Mouse (Mus musculus) cortical plate, adult 2 months (tissue): Measurements from ENCODE around the gene Gramd4. TPM values are rescaled to one million over a fixed set of nuclear protein-coding genes. Genes with fewer than 3 reads are reported as not detected.

ENCODE experiments used
- H3K27ac ChIP-seq: fragments of 200-500 bp; 2 replicates; pipeline ENCODE4 v1.5.1; 2012; ENCODE audit warnings: low read length, control low read depth, inconsistent platforms; ENCODE audit not compliant: insufficient read depth
- H3K4me1 ChIP-seq: fragments of 200-500 bp; 2 replicates; pipeline ENCODE4 v1.6.1; 2011; ENCODE audit warnings: low read length; ENCODE audit not compliant: control insufficient read depth, insufficient read depth
- H3K4me3 ChIP-seq: fragments of 200-500 bp; 2 replicates; pipeline ENCODE4 v1.5.1; 2011; ENCODE audit warnings: mild to moderate bottlenecking, low read length, control low read depth; ENCODE audit not compliant: insufficient read depth
- CTCF ChIP-seq: fragments of 200-500 bp; IDR thresholded peaks from 2 replicates; pipeline ENCODE4 v1.5.1; 2011; ENCODE audit warnings: mild to moderate bottlenecking, control low read depth, low read length; ENCODE audit not compliant: insufficient read depth; ENCODE audit errors: extremely low read depth
- POLR2A ChIP-seq: fragments of 200-500 bp; IDR thresholded peaks from 2 replicates; pipeline ENCODE4 v1.6.1; 2011; ENCODE audit warnings: mild to moderate bottlenecking, low read length, control low read depth; ENCODE audit not compliant: insufficient read depth; ENCODE audit errors: extremely low read depth
- polyA plus RNA-seq: library from polyadenylated mRNA; depleted of rRNA; stranded (reverse); fragments of >200 nt; gene quantifications from 2 replicates; pipeline ENCODE4 v1.2.3, GENCODE M21; 2012

Gramd4 gene
- polyA plus RNA-seq, 1 experiment, result 32.6 TPM

GRCm38 (mm10) chr15:86067581-86067910, 10.1 kb downstream of the Gramd4 start:
- no peak for TF ChIP-seq CTCF
- no peak for TF ChIP-seq POLR2A
- H3K4me1 ChIP-seq, result peaks cover 29% of the 10 kb centered on the region
- H3K27ac ChIP-seq, result no peak overlapping the region
- H3K4me3 ChIP-seq, result no peak overlapping the region

GRCm38 (mm10) chr15:86067941-86068495, 10.5 kb downstream of the Gramd4 start:
- Histone ChIP-seq H3K27ac (no peak overlapping the region; the same call in 1 of the 2 replicates), H3K4me3 (no peak overlapping the region), H3K4me1 (peaks cover 28% of the 10 kb centered on the region)
- TF ChIP-seq CTCF, result no peak
- no peak for TF ChIP-seq POLR2A

GRCm38 (mm10) chr15:86069011-86069791, 11.7 kb downstream of the Gramd4 start:
- H3K4me1 ChIP-seq, result peaks cover 27% of the 10 kb centered on the region
- no peak overlapping the region for H3K4me3 ChIP-seq
- TF ChIP-seq CTCF (no peak), POLR2A (no peak)
- H3K27ac ChIP-seq, result no peak overlapping the region

GRCm38 (mm10) chr15:86070368-86070767, 12.9 kb downstream of the Gramd4 start:
- Histone ChIP-seq H3K27ac (no peak overlapping the region), H3K4me3 (no peak overlapping the region), H3K4me1 (peaks cover 22% of the 10 kb centered on the region)
- TF ChIP-seq CTCF (no peak), POLR2A (no peak)

GRCm38 (mm10) chr15:86071166-86071565, 13.7 kb downstream of the Gramd4 start:
- Histone ChIP-seq H3K4me3 (no peak overlapping the region), H3K4me1 (peaks cover 22% of the 10 kb centered on the region), H3K27ac (no peak overlapping the region)
- no peak for TF ChIP-seq CTCF
- no peak for TF ChIP-seq POLR2A

- H3K4me1 ChIP-seq, result peaks cover 22% of the 10 kb centered on the region
- H3K4me3 ChIP-seq, result no peak overlapping the region
- TF ChIP-seq POLR2A (no peak), CTCF (no peak)
- no peak overlapping the region for H3K27ac ChIP-seq
Observed at GRCm38 (mm10) chr15:86074171-86074937, 16.9 kb downstream of the Gramd4 start.

GRCm38 (mm10) chr15:86075305-86076047, 18.0 kb downstream of the Gramd4 start:
- H3K4me3 ChIP-seq, result no peak overlapping the region
- H3K27ac ChIP-seq, result no peak overlapping the region
- TF ChIP-seq CTCF (no peak), POLR2A (no peak)
- H3K4me1 ChIP-seq, result peaks cover 14% of the 10 kb centered on the region

GRCm38 (mm10) chr15:86076048-86076315, 18.5 kb downstream of the Gramd4 start:
- no peak overlapping the region for H3K27ac ChIP-seq
- no peak for TF ChIP-seq POLR2A
- no peak for TF ChIP-seq CTCF
- no peak overlapping the region for H3K4me3 ChIP-seq
- H3K4me1 ChIP-seq, result peaks cover 12% of the 10 kb centered on the region

GRCm38 (mm10) chr15:86076378-86076777, 18.9 kb downstream of the Gramd4 start:
- Histone ChIP-seq H3K4me1 (peaks cover 12% of the 10 kb centered on the region), H3K4me3 (no peak overlapping the region)
- TF ChIP-seq POLR2A (no peak), CTCF (no peak)

More at GRCm38 (mm10) chr15:86076378-86076777, 18.9 kb downstream of the Gramd4 start:
- H3K27ac ChIP-seq, result no peak overlapping the region
